Mouse (Mus musculus) adrenal gland, postnatal 36 days (tissue): ENCODE measurements at regions not wholly inside any gene's neighbourhood (a gene's known extent, or its start where the extent isn't known, plus 50 kb on each side); places are given as distances from the start of the nearest gene placed in this dataset.

Source experiments
- DNase-seq, 2 experiments: peaks; one replicate each; pipeline ENCODE4 v3.0.0; 2021; ENCODE audit warnings: mixed read lengths in 1 of 2

DNA sequence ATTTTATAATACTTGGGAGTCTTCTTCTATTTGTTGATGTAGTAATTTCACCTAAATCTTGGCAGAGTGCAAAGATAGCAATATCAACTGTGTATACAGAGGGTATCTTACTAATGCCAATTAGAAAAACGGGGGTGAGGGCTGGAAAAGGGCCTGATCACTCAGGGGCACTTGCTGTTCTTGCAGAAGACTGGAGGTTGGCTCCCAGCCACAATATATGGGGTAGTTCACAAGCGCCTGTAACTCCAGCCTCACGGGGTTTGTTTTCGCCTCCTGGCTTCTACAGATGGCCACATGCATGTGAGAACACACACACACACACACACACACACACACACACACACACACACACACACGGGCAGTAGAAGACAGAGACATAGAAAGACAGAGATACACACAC is 185.7 kb downstream of the Plk2 start:
- no peak for DNase-seq

DNA sequence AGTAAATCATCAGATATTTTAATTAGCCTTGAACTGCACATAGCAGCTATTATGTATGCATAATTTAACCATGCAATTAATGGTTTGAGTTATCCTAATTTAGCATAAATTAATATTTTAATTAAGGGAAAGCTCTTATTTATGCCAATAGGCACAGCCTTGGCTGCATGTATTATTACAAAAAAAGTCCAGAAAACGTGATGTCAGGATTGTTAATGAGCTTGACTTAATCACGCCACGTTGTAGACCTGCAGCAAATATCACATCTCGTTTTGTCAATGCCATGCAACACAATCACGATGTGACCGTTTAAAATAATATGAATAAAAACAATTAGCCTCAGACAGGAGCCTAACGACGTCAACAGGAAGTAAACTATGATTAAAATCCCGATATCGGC is 189.9 kb downstream of the Plk2 start:
- no peak for DNase-seq

DNA sequence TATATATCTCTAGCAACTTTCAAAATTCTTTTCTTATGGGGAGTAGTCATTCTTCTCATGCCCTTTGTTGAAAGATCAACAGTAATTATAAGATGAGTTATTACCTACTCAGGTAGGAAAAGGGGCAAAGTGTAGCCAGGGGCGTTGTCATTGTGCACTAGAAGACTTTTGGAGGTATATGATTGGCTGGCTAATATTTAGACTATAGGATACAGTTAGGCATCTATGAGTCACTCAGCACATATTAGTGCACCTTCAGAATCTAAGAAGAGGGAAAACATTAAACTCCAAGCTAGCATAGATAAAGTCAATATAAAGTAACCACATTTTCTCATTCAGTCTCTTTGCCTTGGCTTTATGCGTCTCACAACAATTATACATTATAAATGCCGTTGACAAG is 199.8 kb downstream of the Plk2 start:
- no peak for DNase-seq

DNA sequence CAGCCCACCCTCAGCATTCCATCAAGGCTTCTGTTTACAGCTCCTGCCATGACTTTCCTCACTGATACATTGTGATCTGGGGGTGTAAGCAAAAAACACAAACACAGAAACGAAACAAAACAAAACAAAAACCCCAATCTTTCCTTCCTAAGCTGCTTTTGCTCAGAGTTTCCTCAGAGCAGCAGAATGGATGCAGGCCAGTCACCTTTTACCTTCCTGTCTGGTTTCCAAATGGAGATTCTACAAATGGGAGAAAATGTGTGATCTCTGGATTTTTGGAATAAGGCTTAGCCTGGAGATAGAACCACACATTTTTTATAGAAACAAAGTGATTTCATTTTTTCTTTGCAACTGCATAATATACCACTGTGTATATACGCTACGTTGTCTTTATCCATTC is 204.8 kb downstream of the Plk2 start:
- no peak for DNase-seq

DNA sequence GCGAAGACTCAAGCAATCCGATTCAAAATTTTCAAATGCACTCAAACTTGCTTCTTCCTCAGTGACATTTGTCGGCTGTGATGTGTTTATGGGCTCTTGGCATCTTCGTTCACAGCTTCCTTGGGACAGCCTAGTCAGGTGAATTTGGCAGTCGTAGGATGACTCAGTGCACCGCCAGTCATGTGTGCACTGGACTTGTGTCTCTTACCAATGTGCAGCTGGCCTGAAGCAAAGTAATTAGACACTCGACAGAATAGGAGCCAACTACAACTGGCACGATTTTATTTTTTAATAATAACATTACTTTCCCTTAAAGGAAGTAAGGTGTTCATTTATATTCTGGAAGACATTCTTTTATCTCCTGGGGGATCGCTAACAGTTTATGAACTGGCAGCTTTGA is 205.5 kb downstream of the Plk2 start:
- DNase-seq = no peak

DNA sequence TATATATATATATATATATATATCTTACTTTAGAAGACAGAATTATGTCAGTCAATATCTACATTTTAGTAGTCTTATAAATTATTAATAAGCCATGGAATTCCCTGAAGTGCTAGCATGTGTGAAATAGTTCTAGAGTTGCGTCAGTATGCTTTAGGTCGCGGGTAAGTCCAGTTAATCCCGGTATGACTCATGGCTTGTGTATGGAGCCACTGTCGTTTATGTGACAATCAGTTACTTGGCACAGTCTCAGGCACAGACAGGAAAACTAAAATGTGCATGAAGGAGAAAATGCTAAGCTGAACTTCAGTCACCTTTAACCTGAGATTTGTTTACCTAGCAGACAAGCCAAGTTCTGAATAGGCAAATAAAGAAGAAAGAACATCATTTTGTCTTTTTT is 206.5 kb downstream of the Plk2 start:
- no peak for DNase-seq

DNA sequence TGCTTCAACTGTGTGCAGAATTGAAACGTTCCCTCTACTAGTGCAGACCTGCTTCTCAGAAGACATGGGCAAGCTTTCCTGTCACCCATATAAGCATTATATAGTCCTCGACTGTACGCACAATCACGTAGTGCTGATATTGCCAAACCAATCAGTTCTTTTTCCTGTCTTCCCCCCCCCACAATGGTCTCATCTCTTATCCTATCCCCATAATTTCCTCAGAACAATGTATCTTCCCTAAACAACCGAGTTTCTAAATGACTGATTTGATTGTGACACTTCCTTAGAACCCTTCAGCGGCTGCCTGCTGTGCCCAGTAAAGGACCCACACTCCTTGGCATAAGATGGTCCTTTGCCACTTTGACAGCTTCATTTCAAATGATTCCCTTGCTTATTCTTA is 207.0 kb downstream of the Plk2 start:
- DNase-seq = no peak

DNA sequence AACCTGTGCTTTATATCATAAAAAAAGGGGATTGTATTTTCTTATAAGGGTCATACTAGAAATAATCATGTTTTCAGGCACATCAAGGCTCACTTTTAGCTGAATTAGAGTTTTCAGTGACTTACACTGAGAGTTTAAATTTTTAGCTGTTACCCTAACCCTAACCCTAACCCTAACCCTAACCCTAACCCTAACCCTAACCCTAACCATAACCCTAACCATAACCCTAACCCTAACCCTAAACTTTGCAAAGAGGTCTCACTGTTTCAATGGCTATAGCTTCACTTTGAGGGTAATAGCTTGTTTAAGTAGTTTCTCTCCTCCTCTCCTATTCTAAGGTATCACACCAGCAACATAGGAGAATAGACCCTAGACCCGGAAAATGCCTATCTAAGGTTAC is 208.0 kb downstream of the Plk2 start:
- DNase-seq = no peak

DNA sequence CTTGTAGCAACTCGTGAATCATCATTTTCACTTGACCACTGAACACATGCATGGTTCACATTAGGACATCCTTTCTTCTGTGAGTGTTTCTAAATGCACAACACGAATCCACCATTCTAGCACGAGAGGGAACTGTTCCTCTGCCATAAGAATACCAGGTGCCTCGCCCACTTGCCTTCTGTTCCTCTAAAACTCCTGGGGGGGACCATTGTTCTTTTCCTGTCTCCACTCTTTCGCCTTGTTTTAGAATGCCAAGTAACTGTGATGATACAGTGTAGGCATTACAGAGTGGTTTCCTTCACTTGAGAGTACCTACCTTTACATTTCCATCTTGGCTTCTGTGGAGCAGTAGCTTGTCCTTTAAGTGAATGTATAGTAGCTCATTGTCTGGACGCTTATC is 224.2 kb downstream of the Plk2 start:
- no peak for DNase-seq

DNA sequence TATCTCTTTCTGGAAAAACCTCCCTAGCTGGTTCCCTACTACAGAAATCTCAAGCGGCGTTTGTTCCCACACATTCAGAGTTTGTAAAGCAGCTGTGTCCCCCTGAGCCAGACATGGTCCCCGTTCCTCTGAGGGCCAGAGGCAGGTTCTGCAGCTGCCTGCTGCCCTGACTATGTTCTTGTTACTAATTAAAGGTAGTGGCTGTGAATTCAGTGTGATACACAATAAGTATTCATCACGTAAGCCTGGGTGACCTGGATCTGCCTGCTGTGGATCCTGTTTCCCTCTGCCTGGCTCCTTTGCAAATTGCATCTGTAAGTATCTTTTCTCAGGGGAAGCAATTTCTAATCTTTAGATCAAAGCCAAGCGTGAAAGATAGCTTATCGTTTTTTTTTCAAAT is 232.3 kb downstream of the Plk2 start:
- no peak for DNase-seq

DNA sequence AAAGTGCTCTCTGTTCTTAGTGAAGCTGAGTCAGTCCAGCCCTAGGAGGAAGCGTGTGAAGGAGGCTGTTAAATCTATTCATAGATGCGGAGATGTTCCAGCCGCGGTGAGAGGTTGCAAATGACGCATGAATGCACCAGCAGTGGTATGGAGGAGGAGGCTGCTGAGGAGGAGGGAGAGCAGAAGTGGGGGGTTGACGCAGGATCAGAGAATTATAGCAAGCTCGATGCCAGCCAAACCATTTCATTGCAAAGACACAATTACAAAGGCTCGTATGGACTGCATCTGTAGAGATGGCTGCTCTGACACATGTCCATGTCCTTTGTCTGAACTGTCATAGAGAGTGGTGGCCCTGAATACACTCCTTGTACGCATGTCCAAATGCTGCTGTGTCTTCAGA is 232.9 kb downstream of the Plk2 start:
- DNase-seq = no peak

DNA sequence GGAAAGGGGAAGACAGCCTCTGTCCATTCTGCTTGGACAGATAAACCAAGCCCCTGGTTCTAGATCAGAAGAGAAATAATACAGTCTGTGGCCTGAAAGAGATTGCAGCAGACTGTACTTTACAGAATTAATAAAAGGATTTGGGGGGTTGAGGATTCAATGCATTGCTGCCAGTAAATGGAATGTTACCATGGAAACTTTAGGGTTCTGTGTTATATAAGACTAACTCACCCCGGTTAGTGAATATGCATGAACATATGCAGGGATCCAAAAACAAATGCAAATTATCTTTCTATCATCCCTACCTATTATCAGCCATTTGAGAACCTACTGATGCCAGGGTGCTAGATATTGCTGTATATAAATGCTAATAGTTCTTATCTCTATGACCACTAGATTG is 233.4 kb downstream of the Plk2 start:
- no peak for DNase-seq

DNA sequence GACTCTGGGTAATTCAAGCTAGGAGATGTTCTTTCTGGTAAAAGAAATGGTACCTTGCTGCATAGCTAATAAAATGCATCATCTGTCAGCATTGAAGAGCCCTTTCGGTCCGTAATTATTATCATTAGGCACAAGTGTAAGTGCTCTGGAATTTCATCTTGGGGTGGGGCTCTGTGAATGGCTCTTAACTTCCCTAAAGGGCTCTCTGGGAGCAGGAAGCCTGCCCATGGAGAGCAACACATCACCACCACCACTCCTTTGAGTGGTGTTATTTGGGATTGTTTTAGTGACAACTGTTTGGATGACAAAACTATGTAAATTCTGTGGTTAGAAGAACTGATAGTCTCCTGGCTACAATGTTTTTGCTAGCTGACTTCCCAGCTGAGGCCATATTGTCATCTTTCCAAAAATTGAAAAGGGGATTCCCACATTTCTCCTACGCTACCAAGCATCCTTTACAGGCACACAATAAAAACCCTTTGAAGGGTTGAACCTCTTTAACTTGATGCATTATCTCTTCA is 238.5 kb downstream of the Plk2 start:
- DNase-seq = no peak

DNA sequence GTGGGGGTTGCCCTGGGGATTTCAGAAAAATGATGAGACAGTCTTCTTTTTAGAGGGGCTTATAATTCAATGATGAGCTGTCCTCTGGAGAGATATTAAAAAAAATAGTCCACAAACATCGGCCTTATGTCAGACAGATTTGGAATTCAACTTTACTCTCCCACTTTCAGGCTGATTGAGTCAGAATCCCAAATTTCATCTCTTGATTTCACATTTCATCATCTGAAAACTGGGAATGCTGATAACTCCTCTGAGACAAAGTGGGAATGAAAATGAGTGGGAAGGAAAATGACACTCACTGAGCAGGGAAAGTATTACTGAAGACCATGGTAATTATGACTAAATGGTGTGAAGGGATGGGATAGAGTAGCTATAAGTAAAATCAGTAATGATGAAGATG is 239.1 kb downstream of the Plk2 start:
- DNase-seq = no peak

DNA sequence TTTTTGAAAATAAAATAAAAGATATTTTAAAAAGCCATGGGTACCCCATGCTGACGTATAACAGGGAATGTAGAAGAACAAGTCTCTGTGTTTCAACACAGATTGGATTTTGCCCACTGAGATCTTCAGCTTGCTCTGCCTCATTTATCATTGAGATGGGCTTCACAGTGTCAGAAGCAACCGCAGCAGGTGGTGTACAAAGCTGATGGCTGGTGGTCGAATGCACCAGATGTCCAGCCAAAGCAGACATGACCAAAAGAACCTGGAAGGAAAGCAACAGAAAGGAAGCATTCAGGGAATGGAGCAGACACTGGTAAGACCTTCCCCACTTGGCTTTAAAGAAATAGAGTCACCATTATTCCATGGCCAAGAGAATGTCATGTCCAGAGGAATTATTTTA is 247.9 kb downstream of the Plk2 start:
- DNase-seq = no peak

DNA sequence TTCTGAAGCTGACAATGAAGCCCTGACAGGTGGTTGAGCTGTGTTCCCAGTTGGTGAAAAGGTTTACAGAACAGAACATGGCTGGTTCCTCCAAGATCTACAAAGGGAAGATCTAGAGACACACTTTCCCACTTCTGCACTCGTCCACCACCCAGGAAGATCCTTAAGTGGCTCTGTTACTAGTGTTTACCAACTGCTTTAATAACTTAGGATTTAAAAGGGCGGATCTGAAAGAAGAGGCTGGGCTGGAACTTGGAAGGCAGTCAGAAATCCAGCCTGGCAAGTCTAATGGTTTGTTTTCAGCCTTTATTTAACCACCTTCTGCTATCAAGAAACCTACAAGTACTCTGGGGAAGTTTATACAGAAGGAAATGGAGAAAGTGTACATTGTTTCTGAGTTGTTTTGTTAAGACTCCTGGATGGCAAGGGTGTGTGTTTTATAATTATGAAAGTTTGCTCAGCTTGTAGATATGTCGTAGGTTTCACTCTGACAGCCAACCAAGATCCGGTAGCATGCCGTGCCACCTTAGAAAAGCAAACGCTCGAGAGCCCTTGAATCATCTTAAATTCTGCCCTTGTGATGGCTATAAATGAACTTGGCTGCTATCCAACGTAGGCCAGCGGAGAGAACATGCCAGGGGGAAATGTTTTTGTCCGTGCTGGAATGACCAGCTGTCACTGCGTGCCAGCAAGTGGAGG is 248.5 kb downstream of the Plk2 start:
- DNase-seq = peak; percentile 22 to 43

DNA sequence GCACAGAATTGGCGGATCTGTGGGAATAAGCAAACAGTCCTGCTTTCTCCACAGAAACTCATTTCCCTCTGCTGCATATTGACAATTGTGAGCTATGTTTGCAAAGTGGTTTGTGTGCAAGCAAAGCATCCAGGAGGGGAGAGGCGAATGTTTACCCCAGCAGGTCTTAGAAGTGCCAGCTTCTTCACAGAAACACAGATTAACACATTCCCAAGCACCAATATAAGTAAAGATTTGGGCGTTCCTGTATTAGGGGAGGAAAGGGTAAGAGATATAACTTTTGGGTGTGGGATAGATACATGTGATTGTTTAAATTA is 249.0 kb downstream of the Plk2 start:
- DNase-seq = no peak

DNA sequence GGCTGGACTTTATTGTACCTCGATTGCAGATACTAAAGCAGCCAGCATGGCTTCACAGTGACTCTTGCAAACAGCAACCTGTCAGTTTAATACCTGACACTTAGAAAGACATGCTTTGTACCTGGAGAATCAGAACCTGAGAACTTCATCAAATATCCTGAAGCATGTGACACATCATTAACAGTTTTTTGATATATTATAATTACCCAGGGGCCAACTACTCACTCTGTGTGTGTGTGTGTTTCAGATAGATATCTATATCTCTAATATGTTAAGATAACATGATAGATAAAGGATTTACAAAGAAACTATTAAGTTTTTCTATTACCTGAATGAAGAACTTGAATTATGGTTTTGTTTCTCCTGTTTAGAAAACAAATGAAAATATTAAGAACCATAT is 254.5 kb downstream of the Plk2 start:
- no peak for DNase-seq

DNA sequence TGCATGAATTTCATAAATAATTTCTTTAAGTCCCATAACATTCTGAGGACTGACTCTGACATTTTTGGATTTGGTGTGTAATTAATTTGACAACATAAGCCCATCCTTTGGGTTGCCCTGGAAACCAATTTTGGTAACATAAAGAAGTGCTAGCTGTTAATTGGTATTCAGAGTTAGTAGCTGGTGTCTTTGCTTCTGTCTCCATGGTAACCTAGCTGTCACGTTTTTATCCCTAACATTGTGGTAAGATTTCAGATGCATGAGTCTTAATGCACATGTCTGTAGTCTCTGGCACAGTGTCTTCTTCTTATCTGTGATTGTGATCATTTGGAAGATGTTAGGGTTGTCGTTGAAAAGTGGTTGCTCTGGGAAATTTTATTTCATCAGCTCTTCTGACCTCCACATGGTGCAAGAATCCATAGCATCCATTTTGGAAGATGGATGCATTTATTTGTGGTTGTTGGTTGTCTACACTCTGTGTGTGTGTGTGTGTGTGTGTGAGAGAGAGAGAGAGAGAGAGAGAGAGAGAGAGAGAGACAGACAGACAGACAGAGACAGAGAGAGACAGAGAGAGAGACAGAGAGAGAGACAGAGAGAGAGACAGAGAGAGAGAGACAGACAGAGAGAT is 255.1 kb downstream of the Plk2 start:
- DNase-seq = no peak

DNA sequence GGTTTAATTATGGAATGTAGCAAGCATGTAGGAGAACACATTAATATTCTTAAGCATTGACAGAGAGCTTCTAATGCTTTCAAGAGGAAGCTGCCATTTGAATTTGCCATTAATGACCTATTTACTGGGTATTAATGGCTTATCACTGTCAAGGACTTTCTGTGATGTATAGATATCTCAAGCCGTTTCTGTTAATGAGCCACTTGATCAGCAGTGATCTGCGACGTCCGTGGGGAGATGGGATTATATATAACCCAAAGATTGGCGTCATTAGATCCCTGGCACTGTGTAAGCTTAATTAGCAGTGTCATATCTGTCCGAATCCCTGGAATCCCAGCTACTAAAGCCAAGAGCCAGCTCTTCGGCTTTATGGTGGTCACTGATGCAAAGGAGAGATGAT is 257.4 kb downstream of the Plk2 start:
- DNase-seq = no peak

DNA sequence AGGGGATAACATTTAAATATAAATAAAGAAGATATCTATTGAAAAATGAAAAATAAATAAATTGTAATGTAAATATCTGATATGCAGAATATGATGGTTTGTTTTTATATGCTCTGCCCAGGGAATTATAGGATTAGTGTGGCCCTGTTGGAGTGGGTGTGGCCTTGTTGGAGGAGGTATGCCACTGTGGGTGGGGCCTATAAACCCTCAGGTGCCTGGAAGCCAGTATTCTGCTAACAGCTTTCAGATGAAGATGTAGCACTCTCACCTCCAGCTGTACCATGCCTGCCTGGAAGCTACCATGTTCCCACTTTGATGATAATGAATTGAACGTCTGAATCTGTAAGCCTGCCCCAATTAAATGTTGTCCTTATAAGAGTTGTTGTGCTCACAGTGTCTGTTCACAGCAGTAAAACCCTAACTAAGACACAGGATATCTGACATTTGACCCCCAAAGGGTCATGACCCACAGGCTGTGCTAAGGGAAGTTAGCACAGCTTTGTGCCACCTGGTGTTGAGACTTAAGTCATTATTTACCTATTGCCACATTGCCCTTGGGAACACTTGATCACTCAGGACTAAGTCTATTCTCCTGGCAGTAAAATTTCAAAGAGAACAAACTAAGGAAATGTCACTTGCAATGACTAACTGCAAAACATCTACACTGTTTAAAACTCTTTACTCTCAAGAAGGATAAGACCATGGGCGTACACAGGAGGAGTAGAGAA is 270.4 kb downstream of the Plk2 start:
- DNase-seq = peak in 1 of 2 experiments; percentile 4

DNA sequence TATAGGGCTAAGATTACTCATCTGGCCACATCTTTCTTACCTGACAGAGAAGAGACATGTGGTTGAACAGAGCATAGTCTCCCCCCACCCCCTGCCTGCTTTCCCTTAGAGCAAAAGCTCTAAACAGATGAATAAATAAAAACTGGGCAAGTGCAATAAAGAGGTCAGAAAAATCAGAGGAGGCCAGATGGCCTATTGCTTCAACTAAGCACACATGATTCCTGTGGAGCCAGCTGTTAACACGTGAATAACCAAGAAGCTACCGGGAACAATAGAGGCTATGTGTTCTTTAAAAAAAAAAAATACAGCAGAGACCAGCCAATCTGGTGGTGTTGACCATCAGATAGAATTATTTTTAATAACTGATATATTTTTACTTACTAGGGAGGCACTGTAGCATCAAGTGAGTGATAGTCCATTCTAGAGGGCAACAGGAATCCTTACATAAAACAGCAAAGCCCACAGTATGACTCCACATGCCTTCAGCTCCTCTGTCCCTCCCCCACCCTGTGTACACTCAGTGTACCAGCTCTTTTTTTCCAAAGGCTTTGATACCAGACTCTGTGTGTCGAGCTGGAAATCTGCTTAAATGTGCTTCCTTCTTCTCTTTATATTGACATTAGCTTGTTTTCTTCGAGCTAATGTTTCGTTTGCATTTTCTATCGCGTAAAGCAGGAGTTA is 272.6 kb downstream of the Plk2 start:
- no peak for DNase-seq

DNA sequence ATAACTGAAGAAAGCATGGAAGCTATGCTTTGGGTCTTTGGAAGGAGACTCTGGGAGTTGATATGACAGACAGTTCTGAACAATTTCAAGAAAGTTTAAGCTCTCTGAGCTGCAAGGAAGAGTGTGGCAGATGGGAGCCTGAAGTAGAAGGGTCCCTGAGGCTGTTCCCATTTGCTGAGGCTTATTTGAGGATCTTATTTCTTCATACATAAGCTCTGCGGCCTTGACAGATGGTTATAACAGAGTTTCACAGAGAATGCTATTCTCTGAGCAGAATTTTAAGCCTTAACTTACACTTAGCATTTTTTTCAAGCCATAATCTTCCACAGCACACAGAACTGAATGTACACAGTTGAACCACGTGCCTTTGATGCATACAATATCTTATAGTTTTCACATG is 278.7 kb downstream of the Plk2 start:
- DNase-seq = no peak
